ENCODE assay signal across 8 mouse cellular contexts in genomic region chr3:15194362-15194761, GRCm38 (mm10).
DNase-seq lines count a peak whose midpoint lies in the region; ATAC-seq and TF ChIP-seq lines count a peak whose summit lies in the region.

No protein-coding gene starts in this region.

- no peak overlapping the region for H3K9ac ChIP-seq in lung, embryonic 14.5 days

- TF ChIP-seq POLR2A in bone marrow macrophage, adult 2 months (IDR thresholded peaks at IDR 0.05; ENCODE audit: borderline replicate concordance, low read depth, low read length) = no peak
- no peak for TF ChIP-seq POLR2A in embryonic fibroblast, embryonic 13.5 days (IDR thresholded peaks at IDR 0.05; ENCODE audit: low read depth, low read length)
- TF ChIP-seq POLR2A in olfactory bulb, adult 2 months (IDR thresholded peaks at IDR 0.05; ENCODE audit: insufficient read depth, low read depth, low read length) = no peak

- H3K4me2 ChIP-seq in lung, embryonic 14.5 days = no peak overlapping the region

- no peaks in the 10 kb centered on the region for H3K27me3 ChIP-seq in lung, embryonic 14.5 days (ENCODE audit: insufficient read depth, low read length)

- H3K36me3 ChIP-seq in lung, embryonic 14.5 days (ENCODE audit: insufficient read depth) = no peaks in the 10 kb centered on the region

- no peak overlapping the region for H3K4me3 ChIP-seq in bone marrow macrophage, adult 2 months (ENCODE audit: insufficient read depth, low read length)
- H3K4me3 ChIP-seq in embryonic fibroblast, embryonic 13.5 days (ENCODE audit: insufficient read depth, low read length) = no peak overlapping the region
- no peak overlapping the region for H3K4me3 ChIP-seq in lung, embryonic 14.5 days (ENCODE audit: low read depth, low read length)
- no peak overlapping the region for H3K4me3 ChIP-seq in olfactory bulb, adult 2 months (ENCODE audit: insufficient read depth, low read depth, low read length)

- peak; percentile 27 to 33 for DNase-seq in CD8-positive naive resting alpha-beta T cell, adult 2 months (ENCODE audit: low read depth in 2 of 2, low spot score in 2 of 2)
- DNase-seq in heart, postnatal 4 days = peak; percentile 78
- DNase-seq in layer of hippocampus, adult 18-20 months (ENCODE audit: low spot score in 2 of 2) = peak; percentile 73 to 93
- DNase-seq in lung, embryonic 14.5 days = peak; percentile 96
- DNase-seq in thymus, adult 18-20 months = peak; percentile 24 to 46

- peak; percentile 88 for ATAC-seq in lung, embryonic 14.5 days (ENCODE audit: insufficient read depth)

- WGBS in lung, embryonic 14.5 days = 5% methylated on average over 7 of the region's 7 CpGs
- WGBS in olfactory bulb, adult 2 months = under 1% methylated on average over 7 of the region's 7 CpGs

- H3K9me3 ChIP-seq in lung, embryonic 14.5 days (ENCODE audit: low read depth, low read length) = no peaks in the 10 kb centered on the region

- no peak overlapping the region for H3K27ac ChIP-seq in bone marrow macrophage, adult 2 months (ENCODE audit: insufficient read depth, low read depth, low read length)
- H3K27ac ChIP-seq in embryonic fibroblast, embryonic 13.5 days (ENCODE audit: insufficient read depth, low read length) = no peak overlapping the region
- no peak overlapping the region for H3K27ac ChIP-seq in lung, embryonic 14.5 days (ENCODE audit: low read depth)
- no peak overlapping the region for H3K27ac ChIP-seq in olfactory bulb, adult 2 months (ENCODE audit: insufficient read depth, low read depth, low read length)

- peak; percentile 14; the same call in 1 of the 2 replicates for TF ChIP-seq CTCF in bone marrow macrophage, adult 2 months (IDR thresholded peaks at IDR 0.05; ENCODE audit: low read depth, low read length)
- TF ChIP-seq CTCF in embryonic fibroblast, embryonic 13.5 days (IDR thresholded peaks at IDR 0.05; ENCODE audit: borderline replicate concordance, insufficient read depth, low read length) = peak; percentile 84
- TF ChIP-seq CTCF in lung, embryonic 14.5 days (IDR thresholded peaks at IDR 0.05; ENCODE audit: low read depth) = peak; percentile 97
- TF ChIP-seq CTCF in olfactory bulb, adult 2 months (IDR thresholded peaks at IDR 0.05; ENCODE audit: insufficient read depth, low read depth, low read length) = peak; percentile 51; the same call in 1 of the 2 replicates

- no peaks in the 10 kb centered on the region for H3K4me1 ChIP-seq in bone marrow macrophage, adult 2 months (ENCODE audit: control insufficient read depth, insufficient read depth, low read length)
- H3K4me1 ChIP-seq in embryonic fibroblast, embryonic 13.5 days (ENCODE audit: control insufficient read depth, insufficient read depth, low read length) = no peaks in the 10 kb centered on the region
- H3K4me1 ChIP-seq in lung, embryonic 14.5 days (ENCODE audit: insufficient read depth) = no peaks in the 10 kb centered on the region
- H3K4me1 ChIP-seq in olfactory bulb, adult 2 months (ENCODE audit: control insufficient read depth, insufficient read depth, low read length) = no peaks in the 10 kb centered on the region

Comparison
In these comparisons a context has a peak if more than half of its experiments do, and no peak if none do; other contexts are left out.
1. DNase-seq: peak in every context shown above with its lines; median percentile 96 in lung, embryonic 14.5 days; 83 in layer of hippocampus, adult 18-20 months; 78 in heart, postnatal 4 days; 35 in thymus, adult 18-20 months; 30 in CD8-positive naive resting alpha-beta T cell, adult 2 months.
2. CTCF ChIP-seq: peak in every context shown above with its lines; median percentile 97 in lung, embryonic 14.5 days; 84 in embryonic fibroblast, embryonic 13.5 days; 51 in olfactory bulb, adult 2 months; 14 in bone marrow macrophage, adult 2 months.